Mouse (Mus musculus) liver, postnatal 0 days (tissue): ENCODE measurements around the gene Pnmt.

ENCODE experiments used
- CTCF ChIP-seq: sonication (generic); IDR thresholded peaks from 2 replicates; pipeline ENCODE4 v1.5.1; 2016; ENCODE audit warnings: antibody characterized with exemption, low read depth
- EP300 ChIP-seq: IDR thresholded peaks from 2 replicates; pipeline ENCODE4 v1.6.1; 2016; ENCODE audit warnings: antibody characterized with exemption, low read depth, mild to moderate bottlenecking

DNA sequence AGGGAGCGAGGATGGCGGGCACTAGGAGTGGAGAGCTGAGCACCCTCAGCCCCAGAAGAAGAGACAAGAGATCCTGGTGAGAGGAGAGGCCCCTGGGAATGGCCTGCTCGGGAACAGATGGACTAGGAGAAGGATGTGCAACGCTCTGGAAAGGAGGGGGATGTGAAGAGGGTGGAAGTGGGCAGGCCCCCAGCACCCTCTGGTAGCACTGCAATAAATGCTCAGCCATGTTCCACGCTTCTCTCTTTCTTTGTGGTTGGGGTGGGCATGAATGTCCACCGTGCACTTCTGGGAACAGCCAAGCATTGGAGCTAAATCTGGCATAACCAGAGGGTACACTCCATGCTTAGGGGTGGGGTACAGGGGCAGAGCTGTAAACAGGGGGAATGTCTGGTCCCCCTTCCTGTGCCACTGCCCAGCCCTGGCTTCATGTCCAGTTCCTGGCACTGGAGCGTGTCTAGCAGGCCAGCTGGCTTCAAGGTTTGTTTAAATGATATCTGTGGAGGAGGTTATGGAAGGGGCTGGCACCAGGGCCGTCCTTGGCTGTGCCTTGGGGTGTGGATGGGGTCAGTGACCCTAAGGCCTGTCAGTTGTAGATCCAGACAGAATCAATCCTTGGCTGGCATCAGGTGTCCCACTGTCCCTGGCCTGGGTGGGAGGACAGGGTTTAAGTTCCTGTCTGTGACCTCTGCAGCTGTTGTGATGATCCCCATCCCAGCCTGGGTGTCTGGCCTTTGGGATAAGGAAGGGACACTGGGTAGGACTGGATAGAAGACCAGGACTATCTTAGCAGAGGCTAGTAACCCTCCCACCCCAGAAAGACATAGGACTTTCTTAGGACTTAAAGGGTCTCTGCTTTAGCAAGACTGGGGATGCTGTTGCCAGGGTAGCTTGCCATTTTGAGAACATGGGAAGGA lies 1.3 kb upstream of the Pnmt start:
- TF ChIP-seq CTCF (no peak), EP300 (no peak)
